In the genomic region with DNA sequence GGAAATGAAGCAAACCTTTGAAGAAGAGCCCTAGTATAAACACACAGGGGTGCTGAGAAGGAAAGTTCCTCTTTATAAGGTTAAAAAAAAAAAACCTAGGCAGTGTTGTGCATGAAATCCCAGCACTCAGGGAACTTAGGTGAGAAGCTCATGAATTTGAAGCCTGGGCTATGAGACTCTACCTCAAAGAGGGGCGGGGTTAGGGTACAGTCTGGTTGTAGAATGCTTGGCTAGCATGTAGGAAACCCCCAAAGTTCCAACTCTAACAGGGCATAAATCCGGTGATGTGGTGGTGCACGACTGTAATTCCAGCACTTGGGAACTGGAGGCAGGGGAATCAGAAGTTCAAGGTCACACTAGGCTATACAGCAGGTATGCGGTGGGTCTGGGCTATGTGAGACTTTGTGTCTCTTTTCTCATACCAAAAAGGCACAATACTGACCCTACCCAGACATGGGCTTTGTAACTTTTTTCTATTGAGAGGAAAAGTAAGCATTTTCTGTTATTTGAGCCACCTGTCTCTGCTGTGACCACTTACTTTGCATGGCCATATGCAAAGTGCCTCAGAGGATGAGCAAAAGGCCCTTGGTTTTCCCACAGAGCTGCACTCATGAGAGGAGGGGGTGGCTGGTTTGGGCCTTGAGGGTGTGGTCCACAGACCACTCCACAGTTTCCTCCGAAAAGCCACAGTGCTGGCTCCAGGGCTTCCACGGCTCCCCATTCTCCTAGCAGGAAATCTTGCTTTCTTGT, we compare ENCODE assay signal across 22 mouse cellular contexts.
DNase-seq lines count a peak whose midpoint lies in the region; ATAC-seq and TF ChIP-seq lines count a peak whose summit lies in the region.
"Had no signal": no experiment of that assay in that cellular context is flagged by ENCODE, and none has a peak within 500 bp of the region (broad histone marks: within the 10 kb centered on the region; RNA-seq: fewer than 3 reads in every experiment).

No protein-coding gene starts in this region.

- H3K79me2 ChIP-seq in CH12.LX (replicated peaks; ENCODE audit: control insufficient read depth, extremely low read depth, insufficient read depth, poor library complexity, severe bottlenecking), result no peaks in the 10 kb centered on the region

- peak overlapping the region; percentile 59; the same call in 1 of the 2 replicates for H3K27ac ChIP-seq in CH12.LX (ENCODE audit: insufficient read depth, low read depth)
- H3K27ac ChIP-seq: embryonic facial prominence, embryonic 15.5 days; forebrain, embryonic 10.5 days; heart, embryonic 10.5 days; hindbrain, embryonic 13.5 days; hindbrain, postnatal 0 days had no signal

- peak; percentile 4 for DNase-seq in lung, postnatal 25 days (ENCODE audit: low spot score)
- DNase-seq in lung, adult 18-20 months, result no peak
- peak; percentile 76 for DNase-seq in CH12.LX (ENCODE audit: extremely low read depth)
- DNase-seq in splenic B cell, adult 2 months (ENCODE audit: low read depth, low spot score), result peak; percentile 45
- no peak for DNase-seq in adrenal gland, adult (ENCODE audit: inconsistent age in 2 of 2, low spot score in 1 of 2)
- no peak for DNase-seq in cerebellum, adult 8-10 months
- DNase-seq: adrenal gland, postnatal 14 days; cerebellum, adult 2 months; cerebellum, postnatal 14 days; embryo, embryonic 11 days; gastrocnemius, postnatal 36 days; heart, adult 18-20 months; heart, postnatal 10 days had no signal

- no peak for TF ChIP-seq POLR2A in CH12.LX (IDR thresholded peaks at IDR 0.05; ENCODE audit: low read depth, low read length)

- H3K27me3 ChIP-seq in CH12.LX (replicated peaks), result no peaks in the 10 kb centered on the region
- H3K27me3 ChIP-seq in splenic B cell, adult 2 months (ENCODE audit: control insufficient read depth, insufficient read depth, low read length, poor library complexity, severe bottlenecking), result no peaks in the 10 kb centered on the region
- H3K27me3 ChIP-seq: embryonic facial prominence, embryonic 15.5 days; hindbrain, embryonic 13.5 days had no signal

- H3K4me3 ChIP-seq in CH12.LX (replicated peaks in 1 of 3; ENCODE audit: low read depth in 2 of 3, low read length in 2 of 3, poor library complexity in 1 of 3), result no peak overlapping the region
- H3K4me3 ChIP-seq: embryonic facial prominence, embryonic 15.5 days; erythroblast, embryonic 14.5 days; forebrain, embryonic 10.5 days; heart, embryonic 10.5 days; hindbrain, embryonic 13.5 days had no signal

- peaks cover 17 to 37% of the 10 kb centered on the region in 2 experiments for H3K4me1 ChIP-seq in CH12.LX (ENCODE audit: control insufficient read depth in 1 of 2, insufficient read depth in 2 of 2)
- H3K4me1 ChIP-seq: embryonic facial prominence, embryonic 15.5 days; hindbrain, embryonic 13.5 days had no signal

- no peaks in the 10 kb centered on the region for H3K36me3 ChIP-seq in CH12.LX (replicated peaks in 1 of 2; ENCODE audit: control insufficient read depth in 1 of 2, insufficient read depth in 1 of 2, low read length in 1 of 2)
- no peaks in the 10 kb centered on the region for H3K36me3 ChIP-seq in splenic B cell, adult 2 months (ENCODE audit: control insufficient read depth, insufficient read depth, low read length, poor library complexity, severe bottlenecking)
- H3K36me3 ChIP-seq: embryonic facial prominence, embryonic 15.5 days; forebrain, embryonic 10.5 days; G1E; heart, embryonic 10.5 days; hindbrain, embryonic 13.5 days had no signal

- no peaks in the 10 kb centered on the region for H3K9me3 ChIP-seq in CH12.LX (replicated peaks; ENCODE audit: low read length)
- H3K9me3 ChIP-seq: embryonic facial prominence, embryonic 15.5 days; forebrain, embryonic 10.5 days; heart, embryonic 10.5 days; hindbrain, embryonic 13.5 days had no signal

- dilution Hi-C loops in CH12.LX (cut with MboI; ENCODE audit: extremely low pct_ligation_motif_present, extremely low pct_unique_long_range_greater_than_20kb, low sequenced_read_pairs), result no loop called here

- in situ Hi-C loops in CH12.LX (cut with MboI; ENCODE audit: low pct_ligation_motif_present, low pct_unique_long_range_greater_than_20kb, low sequenced_read_pairs), result no loop called here

- no peak for TF ChIP-seq CTCF in CH12.LX (conservative IDR thresholded peaks at IDR 0.05 in 1 of 2, IDR thresholded peaks at IDR 0.05 in 1 of 2; ENCODE audit: low read depth in 2 of 2, low read length in 2 of 2)

- H3K9ac ChIP-seq in CH12.LX (ENCODE audit: insufficient read depth, low read depth), result peak overlapping the region; percentile 8; the same call in 1 of the 2 replicates
- H3K9ac ChIP-seq: embryonic facial prominence, embryonic 15.5 days; hindbrain, embryonic 13.5 days had no signal

- peak; percentile 27; the same call in 1 of the 2 replicates for ATAC-seq in neutrophil, adult 5-6 weeks (ENCODE audit: extremely low read depth, insufficient number of reproducible peaks, low FRiP score, poor library complexity, severe bottlenecking)
- ATAC-seq: forebrain, embryonic 14.5 days; hindbrain, postnatal 0 days had no signal

- H3K4me2 ChIP-seq in CH12.LX (ENCODE audit: insufficient read depth, low read depth, poor library complexity, severe bottlenecking), result peak overlapping the region; percentile 97
- H3K4me2 ChIP-seq: embryonic facial prominence, embryonic 15.5 days; hindbrain, embryonic 13.5 days had no signal

- TF ChIP-seq RAD21 in CH12.LX (IDR thresholded peaks at IDR 0.05; ENCODE audit: low read depth, low read length), result no peak; the same call in 1 of the 2 replicates

- TF ChIP-seq EP300 in CH12.LX (IDR thresholded peaks at IDR 0.05; ENCODE audit: low read length), result peak; percentile 83

TF ChIP-seq in CH12.LX, 34 proteins besides CTCF, POLR2A, EP300 and RAD21:
- TF ChIP-seq TBP (conservative IDR thresholded peaks at IDR 0.05; ENCODE audit: low read depth, low read length) (no peak), JUN (IDR thresholded peaks at IDR 0.05; ENCODE audit: insufficient read depth, low read depth, low read length) (peak; percentile 24; the same call in 1 of the 2 replicates), USF1 (IDR thresholded peaks at IDR 0.05; ENCODE audit: low read depth, low read length) (no peak), BHLHE40 (IDR thresholded peaks at IDR 0.05; ENCODE audit: low read depth, low read length) (peak; percentile 70), ZKSCAN1 (IDR thresholded peaks at IDR 0.05; ENCODE audit: borderline replicate concordance, low read depth, low read length) (no peak), ZMIZ1 (IDR thresholded peaks at IDR 0.05; ENCODE audit: low read depth, low read length) (no peak), USF2 (conservative IDR thresholded peaks at IDR 0.05; ENCODE audit: low read depth, low read length) (no peak), ETS1 (conservative IDR thresholded peaks at IDR 0.05; ENCODE audit: low read depth, low read length) (peak; percentile 82), HCFC1 (IDR thresholded peaks at IDR 0.05; ENCODE audit: low read depth, low read length) (no peak), RCOR1 (conservative IDR thresholded peaks at IDR 0.05; ENCODE audit: low read depth, low read length) (no peak), TCF12 (IDR thresholded peaks at IDR 0.05; ENCODE audit: low read depth, low read length) (peak; percentile 83), GABPA (IDR thresholded peaks at IDR 0.05; ENCODE audit: insufficient replicate concordance, low read depth, low read length) (no peak), MAFK (IDR thresholded peaks at IDR 0.05; ENCODE audit: insufficient replicate concordance, low read length) (peak; percentile 83), E2F4 (IDR thresholded peaks at IDR 0.05; ENCODE audit: insufficient replicate concordance, low read depth, low read length) (no peak), MYC (IDR thresholded peaks at IDR 0.05; ENCODE audit: low read depth, low read length) (no peak), SMC3 (IDR thresholded peaks at IDR 0.05; ENCODE audit: low read depth, low read length) (no peak), IRF4 (IDR thresholded peaks at IDR 0.05; ENCODE audit: low read depth, low read length) (peak; percentile 58), ZNF384 (IDR thresholded peaks at IDR 0.05; ENCODE audit: low read depth, low read length) (no peak), MEF2A (IDR thresholded peaks at IDR 0.05; ENCODE audit: borderline replicate concordance, low read depth, low read length) (peak; percentile 63; the same call in 1 of the 2 replicates), CHD2 (IDR thresholded peaks at IDR 0.05; ENCODE audit: low read length) (no peak; the same call in 1 of the 2 replicates), KAT2A (IDR thresholded peaks at IDR 0.05; ENCODE audit: insufficient replicate concordance, low read length) (no peak), MAX (IDR thresholded peaks at IDR 0.05; ENCODE audit: low read length) (peak; percentile 57; the same call in 1 of the 2 replicates), CHD1 (IDR thresholded peaks at IDR 0.05; ENCODE audit: low read depth, low read length) (no peak), MAZ (IDR thresholded peaks at IDR 0.05; ENCODE audit: low read depth, low read length) (peak; percentile 58; the same call in 1 of the 2 replicates), UBTF (IDR thresholded peaks at IDR 0.05; ENCODE audit: low read depth, low read length) (no peak), JUND (conservative IDR thresholded peaks at IDR 0.05; ENCODE audit: low read depth, low read length) (no peak), MXI1 (IDR thresholded peaks at IDR 0.05; ENCODE audit: low read depth, low read length) (no peak), POLR2AphosphoS2 (IDR thresholded peaks at IDR 0.05; ENCODE audit: low read depth, low read length) (no peak), PAX5 (IDR thresholded peaks at IDR 0.05; ENCODE audit: low read length) (no peak), ZC3H11A (IDR thresholded peaks at IDR 0.05; ENCODE audit: low read depth, low read length) (no peak), NELFE (IDR thresholded peaks at IDR 0.05; ENCODE audit: low read depth, low read length) (no peak), SIN3A (IDR thresholded peaks at IDR 0.05; ENCODE audit: low read length) (no peak), NRF1 (IDR thresholded peaks at IDR 0.05; ENCODE audit: low read depth, low read length) (no peak), ELF1 (IDR thresholded peaks at IDR 0.05; ENCODE audit: low read depth, low read length) (no peak)

Comparison
In these comparisons a context has a peak if more than half of its experiments do, and no peak if none do; other contexts are left out.
1. DNase-seq: peak in lung, postnatal 25 days (single experiment), CH12.LX (single experiment) and splenic B cell, adult 2 months (single experiment); none in lung, adult 18-20 months (0 of 2), adrenal gland, adult (0 of 2) and cerebellum, adult 8-10 months (single experiment).